Mouse (Mus musculus): ENCODE results near the gene B4galt4.

- no peak for TF ChIP-seq POLR2A (IDR thresholded peaks at IDR 0.05; ENCODE audit: extremely low read depth, insufficient read depth, low read length)
- TF ChIP-seq CTCF (IDR thresholded peaks at IDR 0.05; ENCODE audit: extremely low read depth, insufficient read depth, low read length): no peak
Measured at GRCm38 (mm10) chr16:38708962-38709520, 33.0 kb upstream of the B4galt4 start.

All from cortical plate, adult 2 months (tissue).